Mouse (Mus musculus): ENCODE results near the gene Tlcd2.
"Not testable (repeated sequence)": the region's sequence is repeated elsewhere in the genome, so short reads cannot be mapped to it uniquely, and the experiment has no call there.

The Tlcd2 gene

DNA sequence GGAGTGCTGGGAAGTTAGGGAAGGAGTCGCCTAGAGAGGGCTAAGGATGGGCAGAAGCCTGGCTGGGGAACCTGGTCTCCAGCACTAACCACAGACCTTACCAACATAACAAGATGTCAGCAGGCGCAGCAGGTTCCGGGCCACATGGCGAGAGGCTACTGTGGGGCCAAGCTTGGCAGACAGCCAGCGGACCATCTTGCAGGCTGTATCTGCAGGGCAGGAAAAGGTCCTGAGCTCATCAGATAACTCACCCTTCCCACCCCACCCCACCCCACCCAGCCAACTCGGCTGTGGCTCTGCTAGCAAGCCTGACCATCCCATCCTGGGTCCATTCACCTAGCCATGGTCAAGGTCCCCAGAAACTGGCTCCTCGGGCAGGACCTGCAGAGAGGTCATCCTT, 11.8 kb upstream of the Tlcd2 start:
- DNase-seq (ENCODE audit: low spot score in 2 of 2) = peak; percentile 57 to 70

DNA sequence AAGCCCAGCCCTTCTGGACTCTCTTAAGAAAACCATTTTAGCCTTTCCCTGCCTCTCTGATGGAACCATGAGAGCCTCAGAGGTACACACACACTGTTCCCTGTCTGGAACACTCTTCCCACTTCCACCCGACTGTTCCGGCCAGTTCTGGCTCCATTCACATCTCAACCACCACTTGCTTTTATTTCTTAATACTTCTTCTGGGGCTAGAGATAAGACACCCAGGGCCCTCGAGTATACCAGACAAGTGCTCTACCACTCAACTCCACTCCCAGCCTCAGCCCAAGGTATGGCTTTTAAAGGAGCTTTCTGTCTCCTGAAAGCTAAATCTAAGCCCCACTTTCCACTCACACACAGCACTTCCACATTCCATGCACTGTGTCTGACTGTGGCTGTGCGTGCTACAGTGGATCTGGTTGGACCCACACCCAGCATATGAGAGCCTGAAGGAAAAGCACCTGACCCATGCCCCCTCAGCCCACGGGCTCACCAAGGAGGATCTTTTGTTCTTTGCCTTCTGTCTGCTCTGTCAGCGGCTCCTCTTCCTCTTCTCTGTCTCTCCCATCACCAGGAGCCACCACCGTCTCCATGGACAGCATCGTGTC, 11.1 kb upstream of the Tlcd2 start:
- no peak for DNase-seq (ENCODE audit: low spot score in 2 of 2)

DNA sequence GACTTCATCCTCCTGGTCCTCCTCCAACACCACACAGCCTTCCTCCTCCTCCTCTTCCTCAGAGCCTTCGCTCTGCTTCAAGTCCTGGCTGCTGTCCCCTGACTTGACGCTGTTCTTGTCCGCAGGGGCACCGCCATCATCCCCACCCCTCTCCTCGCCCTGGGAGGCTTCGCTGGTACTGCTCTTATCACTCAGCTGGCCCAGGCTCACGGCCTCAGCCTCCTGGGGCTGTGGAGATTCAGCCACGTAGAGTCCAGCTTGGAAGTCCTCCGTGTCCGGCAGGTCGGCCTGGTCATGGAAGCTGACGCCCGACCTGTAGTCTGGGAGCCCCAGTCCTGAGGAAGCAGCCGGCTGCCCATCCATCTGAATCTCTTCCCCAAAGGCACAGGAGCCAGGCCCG, 10.6 kb upstream of the Tlcd2 start:
- DNase-seq (ENCODE audit: low spot score in 2 of 2) = no peak

DNA sequence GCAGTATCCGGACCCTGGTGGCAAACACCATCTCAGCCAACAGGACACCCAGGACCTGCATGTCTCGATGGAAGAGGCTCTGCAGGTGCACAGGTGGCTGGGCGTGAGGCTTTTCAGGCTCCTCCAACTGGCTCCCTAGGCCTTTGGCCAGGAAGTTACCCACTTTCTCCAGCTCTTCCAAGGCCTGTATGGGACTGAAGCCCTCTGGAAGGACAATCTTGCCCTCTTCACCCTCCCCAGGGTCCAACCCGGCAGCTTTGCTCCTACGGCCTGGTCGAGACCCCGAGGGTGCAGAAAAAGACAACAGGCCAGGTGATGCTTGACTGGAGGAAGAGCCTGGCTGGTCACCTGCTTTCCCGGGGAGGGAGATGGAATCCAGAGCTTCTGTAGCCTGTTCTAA, 9.4 kb upstream of the Tlcd2 start:
- DNase-seq (ENCODE audit: low spot score in 2 of 2) = no peak

DNA sequence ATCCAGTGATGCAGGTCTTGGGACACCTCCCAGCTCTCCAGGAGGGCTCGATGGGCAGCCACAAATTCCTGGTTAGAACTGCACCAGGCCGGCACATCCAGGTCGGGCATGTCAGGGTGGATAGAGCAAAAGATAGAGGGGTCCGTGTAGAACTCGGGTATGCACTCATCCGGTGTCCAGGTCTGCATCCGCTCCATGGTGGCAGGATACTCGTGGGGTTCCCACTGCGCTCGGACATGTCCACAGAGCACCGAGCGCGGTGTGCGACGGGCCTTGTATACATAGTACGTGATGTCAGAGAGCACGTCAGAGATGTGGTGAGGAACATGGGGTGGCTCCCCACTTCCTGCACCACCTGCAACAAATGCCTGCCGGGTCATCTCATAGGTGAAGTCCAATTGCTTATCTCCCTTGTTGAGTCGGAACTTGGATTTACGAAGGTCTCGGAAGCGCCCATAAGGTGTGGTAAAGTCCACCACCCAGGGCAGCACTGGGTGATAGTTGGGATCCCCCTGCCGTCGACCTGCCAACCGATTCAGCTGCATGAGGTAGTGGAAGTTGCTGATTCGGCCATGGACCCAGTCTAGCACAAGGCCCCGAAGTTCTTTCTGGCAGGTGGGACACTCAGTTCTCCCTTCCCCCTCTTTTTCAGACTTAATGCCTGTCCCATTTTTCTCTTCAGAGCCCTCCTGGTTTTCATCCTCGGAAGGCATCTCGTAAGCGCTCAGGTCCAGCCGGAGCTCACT, 8.5 kb upstream of the Tlcd2 start:
- DNase-seq (ENCODE audit: low spot score in 2 of 2) = no peak

DNA sequence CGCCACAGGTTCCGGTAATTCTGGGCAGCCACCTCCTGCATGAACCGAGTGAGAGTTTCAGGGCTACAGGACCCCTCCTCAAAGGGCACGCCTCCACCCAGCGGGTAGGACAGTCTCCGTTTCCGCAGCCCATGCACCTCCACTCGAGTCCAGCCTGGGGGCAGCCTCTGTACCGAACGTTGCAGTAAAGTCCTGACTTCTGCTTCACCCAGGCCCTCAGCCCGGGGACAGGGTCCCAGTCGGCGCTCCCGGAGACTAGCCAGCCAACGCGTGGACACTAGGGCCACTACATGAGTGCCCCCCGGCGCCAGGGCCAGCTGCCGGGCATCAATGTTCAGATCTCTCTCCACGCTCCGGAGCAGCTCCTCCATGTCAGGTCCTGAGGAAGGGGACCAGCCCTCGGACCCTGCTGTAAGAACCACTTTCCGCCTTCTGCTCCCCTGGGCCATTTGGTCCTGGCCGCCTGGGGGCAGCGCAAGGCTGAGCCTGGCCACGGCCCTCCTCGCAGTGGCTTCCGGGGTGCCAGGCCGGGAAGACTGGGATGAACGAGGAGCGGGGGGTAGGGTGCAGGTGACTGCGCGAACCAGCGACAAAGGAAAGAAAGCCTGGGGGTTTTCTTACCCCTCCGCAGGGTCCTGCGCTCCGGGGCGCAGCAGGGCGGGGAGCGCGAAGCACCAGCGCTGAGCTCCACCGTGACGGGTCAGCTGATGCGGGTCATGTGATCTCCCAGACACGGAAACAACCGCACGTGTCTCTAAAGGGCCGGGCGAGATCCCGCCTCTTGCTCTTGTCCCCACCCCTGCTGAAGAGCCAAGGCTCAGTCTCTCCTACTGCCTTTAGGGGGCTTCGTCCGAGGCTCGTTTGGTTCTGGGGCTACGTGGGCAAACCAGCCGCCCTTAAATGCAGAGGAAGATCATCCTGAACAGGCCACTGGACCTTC, 7.3 kb upstream of the Tlcd2 start, which contains the start of gene Wdr81:
TSS of gene Wdr81 (minus strand) at position 727 of the 940 bp plus-strand sequence.
- DNase-seq (ENCODE audit: low spot score in 2 of 2) = peak; percentile 91 to 92

DNA sequence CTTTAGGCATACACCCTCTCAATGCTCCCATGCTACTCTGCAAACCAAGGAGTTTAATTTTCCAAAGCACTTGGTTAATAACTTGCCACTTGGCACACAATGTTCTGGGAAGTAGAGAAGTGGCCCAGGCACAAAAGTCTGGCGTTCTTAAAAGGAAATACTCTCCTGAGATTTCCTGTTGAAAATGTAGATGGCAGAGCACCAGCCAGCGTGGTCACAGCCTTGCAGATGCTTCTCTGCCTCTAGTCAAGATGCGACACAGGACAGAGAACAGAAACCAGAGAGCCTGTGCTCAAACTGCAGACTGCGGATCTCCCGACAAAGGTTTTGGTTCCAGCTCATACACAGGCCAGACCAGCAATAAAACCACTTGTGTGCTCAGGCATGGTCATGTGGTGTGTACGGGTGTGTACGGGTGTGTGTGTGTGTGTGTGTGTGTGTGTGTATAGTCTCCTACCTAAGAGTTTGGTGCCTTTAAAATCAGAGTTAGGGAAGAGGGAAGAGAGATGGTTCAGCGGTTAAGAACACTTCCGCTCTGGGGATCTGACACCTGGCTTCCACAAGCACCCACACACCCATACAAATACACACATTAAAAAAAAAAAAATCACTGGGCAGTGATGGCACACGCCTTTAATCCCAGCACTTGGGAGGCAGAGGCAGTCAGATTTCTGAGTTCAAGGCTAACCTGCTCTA, 6.3 kb upstream of the Tlcd2 start:
- peak; percentile 64 to 69 for DNase-seq (ENCODE audit: low spot score in 2 of 2)

DNA sequence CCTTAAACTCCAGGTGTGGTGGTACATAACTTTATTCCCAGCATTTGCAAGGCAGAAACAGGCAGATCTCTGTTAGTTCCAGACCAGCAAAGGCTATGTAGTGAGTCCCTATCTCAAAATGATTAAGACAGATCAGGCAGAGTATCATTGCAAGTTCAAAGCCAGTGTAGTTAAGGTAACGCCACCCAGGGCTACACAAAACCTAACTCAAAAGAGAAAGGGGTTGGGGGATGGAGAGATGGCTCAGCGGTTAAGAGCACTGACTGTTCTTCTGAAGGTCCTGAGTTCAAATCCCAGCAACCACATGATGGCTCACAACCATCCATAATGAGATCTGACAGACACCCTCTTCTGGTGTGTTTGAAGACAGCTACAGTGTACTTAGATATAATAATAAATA, 5.5 kb upstream of the Tlcd2 start:
- not testable (repeated sequence) for DNase-seq (ENCODE audit: low spot score in 2 of 2)

DNA sequence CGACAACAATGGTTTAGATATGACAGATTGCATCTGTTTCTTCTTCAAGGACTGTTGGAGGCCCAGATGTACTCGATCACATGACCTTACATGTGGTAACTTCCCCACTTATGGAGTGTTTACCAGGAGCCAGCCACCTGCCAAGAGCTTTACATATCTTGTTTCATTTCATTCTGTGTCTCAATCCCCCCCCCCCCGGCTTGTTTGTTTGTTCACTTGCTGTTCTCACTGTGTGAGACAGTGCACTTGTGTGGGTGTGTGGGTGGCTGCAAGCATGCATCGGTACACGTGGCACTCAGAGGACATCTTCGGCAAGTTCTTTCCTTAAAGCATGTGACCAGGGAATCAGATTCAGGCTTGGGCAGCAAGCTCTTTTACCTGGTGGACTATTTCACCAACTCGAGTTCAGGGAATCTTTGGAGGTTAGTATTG, 5.1 kb upstream of the Tlcd2 start:
- no peak for DNase-seq (ENCODE audit: low spot score in 2 of 2)

DNA sequence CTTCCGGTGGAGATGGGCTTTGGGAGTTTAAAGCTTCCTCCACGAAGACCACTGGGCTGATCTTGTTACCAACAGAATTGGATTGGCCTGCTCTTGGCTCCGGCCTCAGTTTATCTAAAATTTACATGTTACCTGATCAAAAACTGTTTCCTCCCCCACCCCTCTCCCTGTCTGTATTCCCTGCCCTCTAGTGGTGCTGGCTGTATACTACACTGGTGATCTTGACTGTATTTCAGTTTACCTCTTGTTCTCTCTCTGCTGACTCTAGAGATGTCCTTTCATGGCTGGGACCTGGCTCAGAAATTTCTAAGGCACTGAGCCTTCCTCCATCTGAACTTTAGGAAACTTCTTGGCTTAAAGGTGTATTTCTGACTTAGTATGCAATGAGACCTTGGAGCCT, 3.3 kb upstream of the Tlcd2 start:
- DNase-seq (ENCODE audit: low spot score in 2 of 2) = peak; percentile 46 to 58

DNA sequence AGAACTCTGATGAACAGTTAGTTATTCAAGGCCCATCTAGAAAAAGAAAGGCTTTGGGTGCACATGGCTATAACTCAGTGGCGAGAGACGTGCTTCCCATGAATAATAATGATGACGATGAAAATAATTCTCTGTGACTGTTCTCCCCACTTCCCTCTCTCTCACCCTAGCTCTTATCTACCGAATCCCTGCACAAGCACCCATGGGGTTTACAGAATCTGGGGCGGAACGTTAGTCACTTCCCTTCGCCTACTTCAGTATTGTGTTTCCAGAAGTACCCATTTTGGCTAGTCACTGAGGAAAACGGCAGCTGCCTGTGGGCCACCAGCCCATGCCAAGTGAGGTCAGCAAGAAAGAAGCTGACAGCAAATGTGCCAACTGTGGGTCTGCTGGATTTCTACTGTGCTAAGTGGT, 2.9 kb upstream of the Tlcd2 start:
- peak; percentile 47 to 57 for DNase-seq (ENCODE audit: low spot score in 2 of 2)

DNA sequence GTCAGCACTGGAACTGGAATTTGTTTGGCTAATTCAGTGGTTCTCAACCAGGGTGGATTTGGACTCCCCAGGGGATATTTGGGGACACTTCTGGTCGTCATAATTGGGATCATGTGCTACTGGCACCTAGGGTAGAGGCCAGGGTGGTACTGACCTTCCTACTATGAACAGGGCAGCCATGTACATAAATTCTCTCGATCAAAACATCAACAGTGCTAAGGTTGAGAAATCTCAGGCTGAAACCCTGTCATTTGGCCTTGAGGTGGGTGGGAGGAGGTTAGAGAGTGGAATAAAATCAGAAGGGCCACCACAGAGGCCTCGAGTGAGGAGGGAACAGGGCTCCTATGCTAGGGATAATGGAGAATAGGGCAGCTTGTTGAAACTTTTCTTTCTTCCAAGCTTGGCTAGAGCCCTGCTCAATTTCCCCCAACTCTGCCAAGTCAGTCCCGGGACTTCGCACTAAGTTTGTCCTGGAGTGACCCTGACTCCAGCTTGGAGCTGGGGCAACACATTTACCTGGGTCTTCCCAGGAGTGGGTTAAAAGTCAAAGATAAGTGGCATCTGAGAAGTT, 2.3 kb upstream of the Tlcd2 start:
- no peak for DNase-seq (ENCODE audit: low spot score in 2 of 2)

DNA sequence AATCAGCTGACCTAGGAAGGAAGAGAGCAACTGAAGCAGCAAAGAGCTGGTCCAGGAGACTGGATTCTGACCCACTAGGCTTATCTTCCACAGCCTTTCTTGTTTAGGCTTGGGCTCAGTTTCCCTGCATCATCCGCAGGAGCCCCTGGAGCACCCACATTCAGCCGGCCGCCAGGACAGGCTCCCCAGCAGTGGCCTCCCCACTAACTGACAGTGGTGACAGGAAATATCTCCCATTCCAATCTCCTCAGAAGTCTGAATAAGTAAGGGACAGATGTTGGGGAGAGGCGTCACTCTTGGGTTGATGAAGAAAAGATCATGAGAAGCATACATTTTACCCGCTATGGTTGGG, 1.8 kb upstream of the Tlcd2 start:
- no peak for DNase-seq (ENCODE audit: low spot score in 2 of 2)

DNA sequence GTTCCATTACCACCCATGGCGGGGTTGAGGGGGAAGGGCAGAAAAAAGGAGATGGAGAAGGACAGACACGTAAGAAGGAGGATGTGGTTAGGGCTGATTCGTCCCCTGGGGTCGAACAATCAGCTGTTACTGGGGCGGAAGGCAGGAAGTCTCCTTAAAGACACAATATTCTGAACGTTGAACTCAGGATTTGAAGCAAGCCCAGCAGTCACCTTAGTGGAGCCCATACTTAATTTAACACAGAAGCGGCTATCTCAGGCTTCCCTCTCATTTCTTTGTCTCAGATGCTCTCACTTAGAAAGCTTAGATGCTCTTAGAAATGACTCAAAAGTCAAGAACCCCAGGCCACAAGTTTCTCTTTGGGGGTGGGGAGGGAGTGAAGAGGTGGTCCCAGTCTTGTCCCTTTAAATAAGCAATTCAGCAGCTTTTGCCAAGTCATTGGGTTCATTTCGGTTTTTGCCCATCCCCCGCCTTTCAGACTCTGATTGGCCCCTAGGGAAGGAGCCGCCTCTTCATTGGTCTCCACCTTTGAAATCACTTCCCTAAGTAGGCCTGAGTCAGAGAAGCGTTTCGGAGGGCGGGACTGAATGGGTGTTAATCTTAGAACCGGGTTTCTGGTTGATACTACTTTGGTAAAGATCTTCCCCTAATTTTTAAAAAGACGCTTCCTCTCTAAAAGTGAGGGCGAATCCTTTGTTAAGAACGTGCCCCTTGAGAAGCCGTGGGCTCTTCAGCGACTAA, 1.2 kb upstream of the Tlcd2 start:
- DNase-seq (ENCODE audit: low spot score in 2 of 2) = peak; percentile 91 to 96

DNA sequence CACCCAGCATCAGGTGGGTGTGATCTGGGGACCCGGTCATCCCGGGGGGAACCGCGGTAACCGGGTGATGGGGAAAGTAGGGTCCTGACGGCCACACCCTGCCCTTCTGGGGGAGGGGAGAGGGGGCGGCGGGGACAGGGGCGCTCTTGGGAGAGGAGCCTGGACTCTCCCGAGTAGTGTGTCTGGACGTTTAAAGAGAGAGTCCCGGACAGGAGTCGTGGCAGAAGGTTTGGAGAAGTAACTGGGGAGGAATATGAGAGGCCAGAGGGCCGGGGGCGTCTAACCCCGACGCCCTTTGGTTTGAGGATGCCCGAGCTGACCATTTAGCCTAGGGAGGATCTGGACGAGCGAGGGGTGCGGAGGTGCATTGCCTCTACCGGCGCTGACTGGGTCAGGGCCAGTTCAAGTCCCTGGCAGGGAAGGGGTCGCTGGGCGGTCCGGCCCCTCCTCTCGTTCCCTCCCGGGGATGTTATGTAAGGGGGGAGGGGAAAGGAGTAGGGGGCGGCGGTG, 283 bp downstream of the Tlcd2 start:
- DNase-seq (ENCODE audit: low spot score in 2 of 2) = no peak

DNA sequence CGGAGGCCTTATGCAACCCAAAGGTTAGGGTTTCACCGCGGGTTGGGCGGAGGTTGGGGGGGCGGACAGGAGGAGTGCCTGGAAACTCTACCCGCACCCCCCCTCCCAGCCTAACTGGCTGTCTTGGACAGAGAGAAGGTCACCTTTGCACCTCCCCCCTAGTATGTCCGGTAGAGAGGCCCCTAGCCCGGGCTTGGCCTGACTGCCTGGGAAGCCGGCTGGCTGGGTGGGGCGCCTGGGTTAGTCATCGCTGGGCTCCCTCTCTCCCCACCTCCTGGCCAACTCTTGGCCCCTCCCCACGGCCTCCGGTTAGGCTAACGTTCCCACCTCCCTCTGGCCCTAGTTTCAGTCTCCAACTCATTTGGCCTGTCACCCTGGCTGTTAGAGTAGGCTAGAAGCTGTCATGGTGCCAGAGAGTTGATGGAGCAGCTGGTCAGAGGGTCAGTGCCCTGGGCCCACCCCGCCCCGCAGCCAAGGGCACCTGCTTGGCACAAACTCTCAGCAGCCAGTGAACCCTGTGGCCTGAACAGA, 803 bp downstream of the Tlcd2 start:
- DNase-seq (ENCODE audit: low spot score in 2 of 2) = peak; percentile 49 to 60

DNA sequence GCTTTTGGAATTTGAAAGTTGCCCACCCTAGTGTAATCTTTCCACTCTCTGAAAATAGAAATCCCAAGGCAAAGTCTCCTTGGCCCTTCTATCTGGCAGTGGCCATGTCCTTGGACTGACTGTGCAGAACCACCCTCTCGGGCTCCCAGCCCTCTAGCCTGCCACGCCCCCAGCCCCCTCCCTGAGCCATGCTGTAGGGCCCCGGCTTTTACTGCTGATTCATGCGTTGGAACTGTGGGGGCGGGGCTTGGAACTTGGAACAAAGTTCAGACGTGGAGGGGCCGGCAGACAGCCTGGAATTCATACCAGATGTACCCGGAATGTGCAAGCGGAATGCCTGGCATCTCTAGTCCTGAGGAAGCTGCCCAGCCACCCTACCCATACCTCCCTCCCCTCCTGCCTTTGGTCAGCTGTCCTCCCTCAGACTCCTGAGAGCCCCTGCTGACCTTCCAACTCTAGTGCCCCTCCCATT, 1.4 kb downstream of the Tlcd2 start:
- DNase-seq (ENCODE audit: low spot score in 2 of 2) = peak; percentile 59 to 74

DNA sequence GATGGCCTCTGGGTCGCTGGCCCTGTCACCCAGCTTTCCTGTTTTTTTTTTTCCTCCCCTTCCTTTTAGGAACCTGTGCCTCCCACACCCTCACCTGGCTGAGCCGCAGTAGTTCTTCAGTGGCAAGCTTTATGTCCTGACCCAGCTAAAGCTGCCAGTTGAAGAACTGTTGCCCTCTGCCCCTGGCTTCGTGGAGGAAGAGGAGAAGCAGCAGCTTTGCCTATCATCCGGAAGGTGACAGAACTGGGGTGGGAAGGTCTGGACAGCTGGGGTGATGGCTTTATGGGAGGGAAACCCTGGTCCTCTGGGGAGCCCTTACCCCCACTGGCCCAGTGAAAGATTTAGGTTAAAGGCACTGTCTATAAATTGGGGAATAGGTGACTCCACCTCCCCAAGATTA, 2.1 kb downstream of the Tlcd2 start:
- no peak for DNase-seq (ENCODE audit: low spot score in 2 of 2)

DNA sequence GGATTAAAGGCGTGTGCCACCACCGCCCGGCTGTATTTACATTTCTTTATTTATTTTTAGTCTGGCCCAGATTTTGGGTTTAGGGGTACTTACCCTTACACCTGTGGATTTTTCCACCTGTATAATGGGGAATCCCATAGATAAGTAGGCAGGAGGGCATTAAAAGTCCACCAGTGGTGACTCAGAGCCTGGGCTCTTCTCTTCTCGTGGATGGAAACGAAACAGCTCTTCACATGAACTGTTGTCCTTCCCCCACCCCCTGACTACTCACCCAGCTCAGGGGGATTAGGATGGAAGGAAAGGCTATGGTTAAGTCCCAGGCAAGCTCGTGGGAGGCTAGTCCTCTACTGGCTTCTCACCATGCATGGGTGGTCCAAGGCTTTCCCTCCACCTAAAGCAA, 2.9 kb downstream of the Tlcd2 start:
- no peak for DNase-seq (ENCODE audit: low spot score in 2 of 2)

DNA sequence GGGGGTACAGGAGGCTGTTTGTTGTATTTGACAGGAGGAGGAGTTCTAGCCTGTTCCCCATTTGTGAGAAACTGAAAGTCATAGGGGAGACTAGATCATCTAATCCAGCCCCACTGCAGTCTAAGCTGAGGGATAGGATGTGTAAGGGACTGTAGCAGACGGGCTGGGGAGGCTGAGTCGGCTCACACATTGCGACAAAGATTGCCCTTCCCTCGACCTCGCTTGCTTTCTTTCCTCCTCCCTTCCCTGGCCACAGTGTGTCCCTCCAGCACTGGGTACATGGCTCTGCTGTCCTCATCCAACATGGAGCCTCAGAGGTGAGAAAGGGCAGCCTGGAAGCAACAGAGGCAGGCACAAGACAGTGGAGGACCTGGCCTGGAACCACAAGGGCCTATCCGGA, 3.5 kb downstream of the Tlcd2 start:
- DNase-seq (ENCODE audit: low spot score in 2 of 2) = no peak

All from spleen, postnatal 36 days (tissue).